Mouse (Mus musculus): ENCODE results near the gene Zmiz1.

Zmiz1 gene

DNA sequence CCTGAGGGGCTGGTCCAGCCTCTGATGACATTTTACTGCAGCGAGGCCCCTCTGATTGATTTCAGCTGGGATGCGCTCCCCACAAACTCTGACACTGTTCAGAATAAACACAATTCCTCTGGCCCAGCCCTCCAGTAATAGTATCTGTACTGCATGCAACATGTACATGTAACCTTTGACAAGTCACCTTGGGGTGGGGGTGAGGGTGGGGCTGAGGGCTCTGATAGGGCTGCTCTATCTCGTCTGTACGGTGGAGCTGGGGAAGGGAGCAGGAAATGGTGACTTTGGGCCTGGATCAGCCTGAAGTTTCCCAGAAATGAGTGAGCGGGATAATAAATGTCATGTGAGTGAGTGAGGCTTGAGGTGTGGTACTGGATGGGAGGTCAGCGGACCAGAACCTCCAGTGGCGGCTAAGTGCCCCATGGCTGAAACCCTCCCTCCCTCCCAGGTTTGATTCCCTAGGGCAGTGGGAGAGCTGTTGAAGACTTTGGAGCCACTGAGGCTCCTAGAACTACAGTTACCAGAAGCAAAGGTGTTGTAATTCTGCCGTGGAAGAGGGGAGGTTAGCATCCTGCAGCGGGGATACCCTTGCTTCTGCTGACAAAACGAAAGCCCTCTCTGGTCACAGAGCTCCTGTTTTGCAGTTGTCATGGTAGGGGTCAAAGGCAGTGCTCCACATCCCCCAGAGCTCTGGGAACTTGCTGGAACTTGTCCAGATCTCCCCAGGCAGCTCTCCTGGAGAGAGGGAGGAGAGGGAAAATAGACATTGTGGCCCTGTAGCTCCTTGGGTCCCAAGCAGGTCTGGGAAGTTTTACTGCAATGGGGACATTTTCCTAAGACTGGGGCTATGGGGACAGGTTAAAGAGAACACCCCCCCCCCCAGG lies 153.1 kb downstream of the Zmiz1 start:
- no peak for DNase-seq (ENCODE audit: low read depth, low spot score)

DNA sequence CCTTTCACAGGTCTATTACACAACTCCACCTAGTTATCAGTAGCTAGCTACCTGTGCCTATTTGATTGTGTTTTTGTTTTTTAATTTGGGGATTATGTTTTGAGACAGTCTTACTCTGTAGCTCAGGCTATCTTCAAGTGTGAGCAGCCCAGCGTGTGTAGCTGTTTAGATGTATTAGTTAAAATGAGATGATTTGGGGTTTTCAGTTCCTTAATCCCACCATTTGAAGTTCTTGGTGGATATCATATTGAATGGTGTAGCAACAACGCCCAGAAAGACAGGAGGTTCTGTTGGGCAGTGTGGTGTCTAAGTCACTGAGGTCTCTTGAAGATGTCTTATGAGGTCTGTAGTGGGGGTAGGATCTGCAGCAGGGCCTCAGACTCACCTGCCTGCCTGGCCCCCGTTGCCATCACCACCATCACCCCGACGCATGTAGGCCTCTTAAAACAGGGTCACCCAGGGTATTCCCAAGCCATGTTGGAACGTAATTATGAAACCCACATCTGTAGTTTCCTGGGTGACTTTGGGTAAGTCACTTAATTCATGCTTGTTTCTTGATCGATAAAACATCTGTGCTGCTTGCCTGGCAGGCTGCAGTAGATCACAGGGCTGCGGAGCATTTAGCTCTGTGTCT lies 155.1 kb downstream of the Zmiz1 start:
- no peak for DNase-seq (ENCODE audit: low read depth, low spot score)

DNA sequence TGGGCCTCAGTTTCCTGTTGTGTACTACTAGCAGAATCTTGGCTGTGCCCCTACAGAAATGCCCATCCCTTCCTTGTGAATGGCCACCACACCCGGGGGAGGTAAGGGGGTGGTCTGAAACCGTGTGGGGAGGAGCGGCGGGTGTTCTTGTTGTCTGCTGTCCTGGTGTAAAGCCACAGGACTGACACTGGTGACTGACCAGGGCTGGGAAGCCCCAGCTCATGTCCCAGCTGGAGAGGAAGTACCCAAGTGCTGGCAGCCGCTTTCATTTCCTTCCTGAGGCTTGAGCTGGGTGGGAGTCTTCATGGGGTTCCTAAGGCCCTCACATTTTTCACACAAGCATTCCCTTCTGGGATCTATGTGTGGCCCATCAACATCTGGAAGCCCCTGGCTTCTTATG lies 155.7 kb downstream of the Zmiz1 start:
- no peak for DNase-seq (ENCODE audit: low read depth, low spot score)

- no peak for DNase-seq (ENCODE audit: low read depth, low spot score)
Observed at GRCm38 (mm10) chr14:25615602-25616001, 156.6 kb downstream of the Zmiz1 start.

DNA sequence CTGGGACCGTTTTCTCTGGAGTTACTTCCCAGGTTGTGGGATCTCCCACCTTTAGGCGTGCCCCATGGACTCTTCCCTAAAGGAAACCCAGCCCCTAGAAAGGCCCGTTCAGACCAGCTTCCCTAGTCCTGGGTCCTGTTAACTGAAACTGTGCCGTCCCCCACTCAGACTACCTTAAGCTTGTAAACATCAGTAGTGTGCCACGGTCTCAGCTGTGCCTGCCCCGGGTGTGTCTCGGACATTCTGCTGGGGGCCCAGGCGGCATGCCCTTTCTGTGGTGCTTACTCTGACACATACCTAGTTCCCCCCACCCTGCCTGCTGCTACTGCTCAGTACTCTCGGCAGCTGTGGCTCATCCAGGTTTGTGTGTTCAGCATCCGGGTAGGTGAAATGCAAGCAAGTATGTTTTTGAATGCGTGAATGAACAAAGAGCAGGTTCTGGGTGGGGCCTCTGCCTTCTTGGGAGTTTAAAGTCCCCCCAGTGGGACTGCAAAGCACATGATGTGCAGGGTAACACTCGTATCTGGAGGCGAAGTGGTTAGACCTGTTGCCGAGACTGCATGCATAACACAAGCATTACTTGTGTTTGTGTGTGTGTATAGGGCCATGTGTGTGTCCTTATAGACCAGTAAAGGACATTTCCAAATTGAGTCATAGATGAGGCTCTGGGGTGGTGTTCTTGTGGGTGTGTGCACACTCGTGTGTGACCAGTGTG lies 157.2 kb downstream of the Zmiz1 start:
- DNase-seq (ENCODE audit: low read depth, low spot score): no peak

- no peak for DNase-seq (ENCODE audit: low read depth, low spot score)
Observed at GRCm38 (mm10) chr14:25617264-25617663, 158.3 kb downstream of the Zmiz1 start.

GRCm38 (mm10) chr14:25619066-25619762 lies 160.2 kb downstream of the Zmiz1 start:
- DNase-seq (ENCODE audit: low read depth, low spot score): no peak

DNA sequence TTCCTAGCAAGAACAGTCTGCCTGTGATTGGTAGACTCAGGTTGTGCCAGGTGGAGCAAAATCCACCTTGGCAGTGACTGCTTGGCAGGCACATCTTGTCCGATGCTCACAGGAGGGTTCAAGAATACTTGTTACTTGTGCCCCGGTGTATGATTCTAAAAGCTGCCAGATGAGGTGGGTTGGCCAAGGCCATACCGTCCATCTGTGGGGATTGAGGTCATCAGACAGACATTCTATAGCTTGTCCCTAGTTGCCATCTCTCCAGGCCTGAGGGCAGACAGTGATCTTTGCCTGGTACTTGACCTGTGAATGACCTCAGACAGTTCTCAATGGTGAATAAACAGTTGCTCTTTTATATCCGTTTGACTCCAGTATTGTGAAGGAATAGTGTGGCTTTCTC lies 161.8 kb downstream of the Zmiz1 start:
- peak; percentile 45 for DNase-seq (ENCODE audit: low read depth, low spot score)

- peak; percentile 36 for DNase-seq (ENCODE audit: low read depth, low spot score)
Observed at GRCm38 (mm10) chr14:25623698-25624097, 164.7 kb downstream of the Zmiz1 start.

DNA sequence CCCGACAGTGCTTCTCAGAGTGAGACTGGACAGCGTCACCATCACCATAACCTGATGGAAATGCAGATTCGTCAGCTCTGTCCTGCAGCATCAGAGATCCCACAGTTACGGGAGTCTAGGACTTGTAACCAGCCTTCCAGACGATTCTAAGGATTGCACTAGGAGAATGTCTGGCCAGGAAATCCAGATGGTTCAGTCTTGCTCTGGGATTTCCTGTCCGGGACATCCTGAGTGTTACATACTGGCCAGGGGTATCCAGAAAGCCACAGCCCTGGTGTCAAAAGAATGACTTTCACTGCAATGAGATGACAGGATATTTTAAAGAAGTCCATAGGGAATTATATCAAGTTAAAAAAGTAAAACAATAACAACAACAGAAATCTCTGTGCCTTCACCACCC lies 165.7 kb downstream of the Zmiz1 start:
- no peak for DNase-seq (ENCODE audit: low read depth, low spot score)

- no peak for DNase-seq (ENCODE audit: low read depth, low spot score)
Observed at GRCm38 (mm10) chr14:25627599-25628255, 168.7 kb downstream of the Zmiz1 start.

- DNase-seq (ENCODE audit: low read depth, low spot score): no peak
Observed at GRCm38 (mm10) chr14:25628448-25629099, 169.6 kb downstream of the Zmiz1 start.

DNA sequence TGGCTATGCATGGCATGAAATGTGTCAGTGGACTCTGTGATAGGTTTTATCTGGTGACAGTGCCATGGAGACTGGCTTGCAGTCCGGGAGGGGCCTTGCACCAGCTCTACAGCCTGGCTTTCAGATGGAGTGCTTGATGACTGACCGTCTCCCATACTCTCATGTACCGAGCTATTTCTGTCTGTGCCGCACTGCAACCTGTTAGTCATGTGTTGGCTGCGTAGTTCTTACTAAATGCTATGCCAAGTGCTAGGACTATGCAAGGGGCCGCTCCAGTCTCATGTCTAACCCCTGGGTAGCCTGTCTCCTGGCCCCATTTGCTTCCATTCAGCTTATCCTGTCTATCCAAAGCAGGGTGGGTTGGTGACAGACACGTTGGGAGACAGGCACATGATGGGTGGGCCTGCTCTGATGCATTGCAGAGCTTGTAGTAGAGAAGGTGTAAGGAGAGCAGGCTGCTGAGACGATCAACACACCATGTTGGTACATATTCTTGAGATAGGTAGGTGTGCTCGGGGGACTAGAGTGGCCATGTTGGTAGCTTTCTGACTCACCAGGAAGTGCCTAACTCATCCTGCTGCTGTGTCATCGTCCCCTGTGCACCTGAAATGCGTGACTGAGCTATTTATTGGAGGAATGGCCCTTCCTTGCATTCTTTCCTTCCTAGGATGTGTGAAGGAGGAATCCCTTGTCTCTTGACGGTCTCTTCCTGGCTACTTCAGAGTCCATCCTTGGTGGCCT lies 171.1 kb downstream of the Zmiz1 start:
- DNase-seq (ENCODE audit: low read depth, low spot score): no peak

GRCm38 (mm10) chr14:25630647-25631409 lies 171.8 kb downstream of the Zmiz1 start:
- DNase-seq (ENCODE audit: low read depth, low spot score): no peak

DNA sequence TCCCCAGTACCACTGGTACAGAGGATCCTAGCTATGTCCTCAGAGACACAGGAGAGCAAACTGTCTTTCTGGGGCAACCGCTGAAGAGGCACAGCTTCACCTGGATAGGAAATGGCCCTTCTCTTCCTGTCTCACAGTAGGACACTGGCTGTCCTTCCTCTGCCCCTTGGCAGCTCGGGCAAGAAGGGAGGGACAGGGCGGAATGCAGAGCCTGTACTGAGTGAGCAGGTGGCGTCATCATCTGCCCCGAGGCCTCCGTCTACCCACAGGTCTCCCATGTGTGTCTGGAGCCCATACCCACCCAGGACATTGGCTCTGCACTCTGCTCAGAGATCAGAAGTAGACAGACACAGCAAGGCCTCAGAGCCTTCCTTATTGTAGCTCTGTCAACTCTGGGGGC lies 172.5 kb downstream of the Zmiz1 start:
- DNase-seq (ENCODE audit: low read depth, low spot score): no peak

DNA sequence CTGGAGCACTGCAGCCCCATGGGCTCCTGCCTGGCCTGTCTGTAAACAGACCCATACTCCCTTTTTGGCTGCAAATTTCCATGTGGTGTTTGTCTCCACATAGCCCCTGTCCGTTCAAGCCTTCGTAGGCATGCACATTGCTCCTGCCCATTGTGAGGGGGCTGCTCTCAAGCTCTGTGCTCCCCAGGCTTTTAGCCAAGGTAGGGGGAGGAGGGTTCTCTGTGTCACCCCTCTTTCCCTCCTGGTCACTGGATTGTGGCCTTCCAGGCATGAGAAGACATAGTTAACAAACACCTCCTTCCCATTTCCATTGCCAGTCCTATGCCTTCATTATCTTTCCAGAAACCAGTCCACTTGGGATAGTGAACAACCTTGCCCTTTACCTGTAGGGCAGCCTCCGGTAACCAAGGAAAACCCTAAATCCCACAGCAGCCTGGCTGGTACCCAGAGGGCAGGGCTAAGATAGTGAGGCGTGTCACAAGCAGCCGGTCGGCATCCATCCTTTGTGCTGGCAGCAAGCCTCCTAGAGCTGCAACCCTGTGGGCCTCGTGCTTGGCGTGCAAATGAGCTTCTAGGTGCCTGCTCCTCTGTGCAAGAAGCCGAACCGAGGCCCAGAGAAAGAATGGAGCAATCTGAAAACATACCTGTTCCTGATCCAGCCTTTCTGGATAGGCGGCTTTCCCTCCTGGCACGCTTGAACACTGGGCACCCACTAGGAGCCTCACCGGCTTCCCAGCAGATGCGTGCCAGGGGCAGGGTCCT lies 174.7 kb downstream of the Zmiz1 start:
- no peak for DNase-seq (ENCODE audit: low read depth, low spot score)

DNA sequence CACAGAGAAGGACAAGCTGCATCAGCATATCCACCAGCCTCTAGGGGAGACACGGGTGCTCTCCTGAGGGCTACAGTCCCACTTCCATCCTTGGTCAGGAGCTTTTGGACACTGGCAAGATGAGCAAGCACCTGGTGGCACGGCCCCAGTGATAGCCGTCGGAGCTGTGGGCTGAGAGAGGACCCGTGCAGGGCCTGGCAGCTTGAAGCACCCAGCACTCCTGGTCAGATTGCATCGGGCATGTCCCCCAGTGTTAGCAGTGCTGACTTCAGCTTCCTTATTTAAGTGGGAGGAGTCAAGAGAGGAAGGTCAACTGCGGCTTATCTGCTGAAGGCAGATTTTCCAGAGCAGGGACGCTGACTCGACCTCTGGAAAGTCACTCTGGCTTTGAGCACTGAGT lies 175.3 kb downstream of the Zmiz1 start:
- DNase-seq (ENCODE audit: low read depth, low spot score): no peak

- no peak for DNase-seq (ENCODE audit: low read depth, low spot score)
Observed at GRCm38 (mm10) chr14:25635746-25636145, 176.8 kb downstream of the Zmiz1 start.

GRCm38 (mm10) chr14:25636297-25636696 lies 177.3 kb downstream of the Zmiz1 start:
- no peak for DNase-seq (ENCODE audit: low read depth, low spot score)

Measured in mesoderm, embryonic 11.5 days (tissue).